Mouse (Mus musculus): ENCODE results near the gene Snapc1.

- TF ChIP-seq CTCF (IDR thresholded peaks at IDR 0.05; ENCODE audit: low read depth, low read length) (no peak), GATA1 (IDR thresholded peaks at IDR 0.05; ENCODE audit: borderline replicate concordance, low read length) (no peak), POLR2AphosphoS5 (IDR thresholded peaks at IDR 0.05; ENCODE audit: insufficient replicate concordance, low read depth, low read length) (no peak), GATA2 (IDR thresholded peaks at IDR 0.05; ENCODE audit: borderline replicate concordance, low read depth, low read length) (no peak)
These were observed 15.9 kb upstream of the Snapc1 start for GRCm38 (mm10) chr12:73948415-73948814.

Measured in G1E (cell line).